Mouse (Mus musculus): ENCODE data around the gene Sept12. TPM values are rescaled to one million over a fixed set of nuclear protein-coding genes. Genes with fewer than 3 reads are reported as not detected.

Sept12 gene
- not detected in 2 replicates for polyA plus RNA-seq (2015; fragmentation: Nextera tagmentation; extraction: Ambion mirVana)

- no peak within 1 kb of the TSS for H3K4me2 ChIP-seq
- H3K27me3 ChIP-seq, result no peaks in the 10 kb centered on the region
- no peak within 1 kb of the TSS for H3K4me3 ChIP-seq
- no peak for ATAC-seq (ENCODE audit: low FRiP score, low read depth)
- 43% methylated on average over 2 of the region's 3 CpGs for WGBS
- no peak within 1 kb of the TSS for H3K9ac ChIP-seq
- no peak within 1 kb of the TSS for H3K27ac ChIP-seq (replicated peaks)
- H3K4me1 ChIP-seq (replicated peaks), result no peaks in the 10 kb centered on the region
- H3K9me3 ChIP-seq, result no peaks in the 10 kb centered on the region
- no peaks in the 10 kb centered on the region for H3K36me3 ChIP-seq
Observed at GRCm38 (mm10) chr16:4997553-4997952, at the start of gene Sept12. Gene Sept12 (minus strand): TSS chr16:4997852.

GRCm38 (mm10) chr16:5045322-5045721 lies 47.7 kb upstream of the Sept12 start:
- 95% methylated on average over 3 of the region's 3 CpGs for WGBS
- Histone ChIP-seq H3K36me3 (peaks cover 66% of the 10 kb centered on the region), H3K4me1 (replicated peaks) (peaks cover 18% of the 10 kb centered on the region), H3K4me2 (no peak overlapping the region), H3K9ac (no peak overlapping the region), H3K9me3 (no peaks in the 10 kb centered on the region), H3K4me3 (no peak overlapping the region), H3K27ac (replicated peaks) (no peak overlapping the region), H3K27me3 (no peaks in the 10 kb centered on the region)
- no peak for ATAC-seq (ENCODE audit: low FRiP score, low read depth)

- Histone ChIP-seq H3K27me3 (no peaks in the 10 kb centered on the region), H3K36me3 (peaks cover 89% of the 10 kb centered on the region), H3K9me3 (no peaks in the 10 kb centered on the region), H3K4me3 (no peak overlapping the region), H3K9ac (no peak overlapping the region), H3K4me1 (replicated peaks) (no peaks in the 10 kb centered on the region), H3K4me2 (no peak overlapping the region), H3K27ac (replicated peaks) (no peak overlapping the region)
- WGBS, result 80% methylated on average over 5 of the region's 5 CpGs
- no peak for ATAC-seq (ENCODE audit: low FRiP score, low read depth)
Observed at GRCm38 (mm10) chr16:5036649-5037234, 39.1 kb upstream of the Sept12 start.

- 96% methylated on average over 3 of the region's 3 CpGs for whole genome bisulfite sequencing
- Histone ChIP-seq H3K9me3 (no peaks in the 10 kb centered on the region), H3K27ac (replicated peaks) (no peak overlapping the region), H3K36me3 (peaks cover 89% of the 10 kb centered on the region), H3K4me2 (no peak overlapping the region), H3K4me3 (no peak overlapping the region), H3K27me3 (no peaks in the 10 kb centered on the region), H3K4me1 (replicated peaks) (no peaks in the 10 kb centered on the region), H3K9ac (no peak overlapping the region)
- no peak for ATAC-seq (ENCODE audit: low FRiP score, low read depth)
Observed at GRCm38 (mm10) chr16:5035591-5035990, 37.9 kb upstream of the Sept12 start.

GRCm38 (mm10) chr16:5029847-5030246 lies 32.2 kb upstream of the Sept12 start:
- no peaks in the 10 kb centered on the region for H3K4me1 ChIP-seq (replicated peaks)
- H3K4me3 ChIP-seq, result no peak overlapping the region
- H3K9me3 ChIP-seq, result no peaks in the 10 kb centered on the region
- peaks cover 96% of the 10 kb centered on the region for H3K36me3 ChIP-seq
- H3K27me3 ChIP-seq, result no peaks in the 10 kb centered on the region
- no peak overlapping the region for H3K4me2 ChIP-seq
- ATAC-seq (ENCODE audit: low FRiP score, low read depth), result no peak
- 60% methylated on average over 2 of the region's 2 CpGs for WGBS
- H3K9ac ChIP-seq, result no peak overlapping the region
- H3K27ac ChIP-seq (replicated peaks), result no peak overlapping the region

- no peak overlapping the region for H3K4me3 ChIP-seq
- 96% methylated on average over 3 of the region's 3 CpGs for WGBS
- H3K36me3 ChIP-seq, result peaks cover 92% of the 10 kb centered on the region
- ATAC-seq (ENCODE audit: low FRiP score, low read depth), result no peak
- no peaks in the 10 kb centered on the region for H3K27me3 ChIP-seq
- H3K4me2 ChIP-seq, result no peak overlapping the region
- H3K9me3 ChIP-seq, result no peaks in the 10 kb centered on the region
- no peaks in the 10 kb centered on the region for H3K4me1 ChIP-seq (replicated peaks)
- no peak overlapping the region for H3K27ac ChIP-seq (replicated peaks)
- H3K9ac ChIP-seq, result no peak overlapping the region
Observed at GRCm38 (mm10) chr16:5024021-5024420, 26.4 kb upstream of the Sept12 start.

GRCm38 (mm10) chr16:5014578-5014977 lies 16.9 kb upstream of the Sept12 start:
- peaks cover 52% of the 10 kb centered on the region for H3K36me3 ChIP-seq
- H3K4me3 ChIP-seq, result no peak overlapping the region
- H3K27me3 ChIP-seq, result no peaks in the 10 kb centered on the region
- H3K4me1 ChIP-seq (replicated peaks), result peaks cover 17% of the 10 kb centered on the region
- H3K27ac ChIP-seq (replicated peaks), result no peak overlapping the region
- WGBS, result 85% methylated on average over 4 of the region's 4 CpGs
- ATAC-seq (ENCODE audit: low FRiP score, low read depth), result no peak
- H3K4me2 ChIP-seq, result no peak overlapping the region
- no peaks in the 10 kb centered on the region for H3K9me3 ChIP-seq
- no peak overlapping the region for H3K9ac ChIP-seq

- Histone ChIP-seq H3K36me3 (peaks cover 38% of the 10 kb centered on the region), H3K4me3 (peak within 1 kb of the TSS; percentile 72), H3K9me3 (no peaks in the 10 kb centered on the region), H3K4me2 (peak within 1 kb of the TSS; percentile 74), H3K9ac (peak within 1 kb of the TSS; percentile 65), H3K27me3 (no peaks in the 10 kb centered on the region), H3K27ac (replicated peaks) (peak within 1 kb of the TSS; percentile 89), H3K4me1 (replicated peaks) (peaks cover 17% of the 10 kb centered on the region)
- ATAC-seq (ENCODE audit: low FRiP score, low read depth), result peak; percentile 99
- under 1% methylated on average over 63 of the region's 63 CpGs for WGBS
Observed at GRCm38 (mm10) chr16:5013054-5013838, 15.6 kb upstream of the Sept12 start, which contains the start of gene Rogdi. Gene Rogdi (minus strand): TSS chr16:5013553.

- Histone ChIP-seq H3K9me3 (no peaks in the 10 kb centered on the region), H3K36me3 (peaks cover 30% of the 10 kb centered on the region), H3K27ac (replicated peaks) (peak overlapping the region; percentile 89), H3K9ac (peak overlapping the region; percentile 65), H3K4me2 (peak overlapping the region; percentile 74), H3K27me3 (no peaks in the 10 kb centered on the region), H3K4me1 (replicated peaks) (peaks cover 17% of the 10 kb centered on the region), H3K4me3 (peak overlapping the region; percentile 72)
- no peak for ATAC-seq (ENCODE audit: low FRiP score, low read depth)
- 53% methylated on average over 13 of the region's 13 CpGs for WGBS
Observed at GRCm38 (mm10) chr16:5012036-5013005, 14.7 kb upstream of the Sept12 start.

- WGBS, result 90% methylated on average over 7 of the region's 7 CpGs
- Histone ChIP-seq H3K4me2 (no peak overlapping the region), H3K36me3 (peaks cover 20% of the 10 kb centered on the region), H3K27me3 (no peaks in the 10 kb centered on the region), H3K4me1 (replicated peaks) (peaks cover 17% of the 10 kb centered on the region), H3K27ac (replicated peaks) (no peak overlapping the region), H3K9me3 (no peaks in the 10 kb centered on the region), H3K4me3 (no peak overlapping the region), H3K9ac (no peak overlapping the region)
- no peak for ATAC-seq (ENCODE audit: low FRiP score, low read depth)
Observed at GRCm38 (mm10) chr16:5011285-5011684, 13.6 kb upstream of the Sept12 start.

- no peak overlapping the region for H3K27ac ChIP-seq (replicated peaks)
- no peak overlapping the region for H3K4me2 ChIP-seq
- H3K4me3 ChIP-seq, result no peak overlapping the region
- no peaks in the 10 kb centered on the region for H3K27me3 ChIP-seq
- no peaks in the 10 kb centered on the region for H3K9me3 ChIP-seq
- peaks cover 17% of the 10 kb centered on the region for H3K4me1 ChIP-seq (replicated peaks)
- H3K9ac ChIP-seq, result no peak overlapping the region
- peaks cover 12% of the 10 kb centered on the region for H3K36me3 ChIP-seq
- WGBS, result 75% methylated on average over 10 of the region's 10 CpGs
- ATAC-seq (ENCODE audit: low FRiP score, low read depth), result no peak
Observed at GRCm38 (mm10) chr16:5010371-5010935, 12.8 kb upstream of the Sept12 start.

All from hindbrain, embryonic 15.5 days (tissue).